Mouse (Mus musculus) left cerebral cortex, adult 11 months (tissue): ENCODE measurements around the gene Hist1h3i.

Experiments
- DNase-seq: peaks from one replicate; pipeline ENCODE4 v3.0.0; 2022; ENCODE audit warnings: low spot score

Gene Hist1h3i

DNA sequence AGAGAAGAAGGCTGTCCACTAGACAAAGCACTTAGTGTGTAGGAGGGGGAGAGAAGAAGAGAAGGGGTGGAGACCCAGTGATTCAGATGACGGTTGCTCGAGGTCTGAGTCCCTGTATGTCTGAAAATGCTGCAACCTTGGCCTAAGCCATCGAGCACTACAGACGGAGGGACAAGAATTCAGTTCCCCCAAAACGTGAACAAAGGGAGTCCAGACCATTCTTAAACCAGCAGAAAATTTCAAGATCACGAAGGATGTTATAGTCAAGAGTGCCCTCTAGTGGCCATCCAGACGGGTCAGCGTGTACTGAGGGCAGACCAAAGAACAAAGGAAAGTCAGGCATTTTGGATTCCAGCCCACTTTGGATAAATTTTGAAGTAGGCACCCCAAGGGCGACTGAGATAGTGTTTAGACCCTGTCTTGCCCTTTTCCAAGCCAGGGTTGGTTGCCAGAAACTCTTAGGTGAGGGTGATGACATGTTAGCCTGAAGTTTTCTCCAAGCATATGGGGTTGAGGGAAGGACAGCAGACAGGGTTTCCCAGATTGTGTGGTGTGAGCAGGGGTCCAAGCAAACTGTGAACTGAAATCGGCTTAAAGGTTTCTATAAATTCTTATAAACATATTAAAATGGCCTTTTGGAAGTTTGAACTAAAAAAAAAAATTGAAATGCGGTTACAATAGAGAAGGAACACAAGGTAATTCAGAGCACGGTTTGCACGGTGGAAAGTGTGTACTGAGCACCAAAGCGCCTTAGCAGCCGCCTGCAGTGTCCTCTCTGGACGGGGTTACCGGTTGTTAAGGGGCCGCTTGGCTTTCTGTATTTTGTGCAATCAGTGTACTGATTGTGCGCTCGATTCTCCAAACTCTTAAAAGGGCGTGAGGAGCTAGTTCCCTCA, 48.9 kb downstream of the Hist1h3i start:
- no peak for DNase-seq

DNA sequence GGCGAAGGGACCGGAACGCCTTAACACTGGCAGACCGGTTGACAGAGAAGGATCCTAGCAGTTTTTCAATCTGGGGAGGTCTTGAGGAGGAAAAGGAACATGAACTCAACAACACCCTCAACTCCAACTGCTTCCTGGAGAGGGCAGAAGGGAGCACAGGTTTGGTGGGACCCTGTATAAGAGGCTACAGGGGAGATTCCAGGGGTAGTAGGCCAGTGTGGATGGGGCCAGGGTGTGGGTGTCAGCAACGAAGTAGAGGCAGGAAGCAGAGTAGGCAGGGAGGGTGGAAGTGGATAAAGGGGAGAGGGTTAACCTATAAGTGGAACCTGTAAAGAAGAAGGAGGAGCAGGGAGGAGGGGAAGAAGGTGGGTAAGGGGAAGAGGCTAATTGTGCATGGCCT, 49.7 kb downstream of the Hist1h3i start:
- DNase-seq: no peak
